Mouse (Mus musculus): ENCODE results near the gene Wdr37. TPM values are rescaled to one million over a fixed set of nuclear protein-coding genes. Genes with fewer than 3 reads are reported as not detected.

The Wdr37 gene
- total RNA-seq, 2 experiments from 2014 or later = 83.8 to 87.4 TPM

DNA sequence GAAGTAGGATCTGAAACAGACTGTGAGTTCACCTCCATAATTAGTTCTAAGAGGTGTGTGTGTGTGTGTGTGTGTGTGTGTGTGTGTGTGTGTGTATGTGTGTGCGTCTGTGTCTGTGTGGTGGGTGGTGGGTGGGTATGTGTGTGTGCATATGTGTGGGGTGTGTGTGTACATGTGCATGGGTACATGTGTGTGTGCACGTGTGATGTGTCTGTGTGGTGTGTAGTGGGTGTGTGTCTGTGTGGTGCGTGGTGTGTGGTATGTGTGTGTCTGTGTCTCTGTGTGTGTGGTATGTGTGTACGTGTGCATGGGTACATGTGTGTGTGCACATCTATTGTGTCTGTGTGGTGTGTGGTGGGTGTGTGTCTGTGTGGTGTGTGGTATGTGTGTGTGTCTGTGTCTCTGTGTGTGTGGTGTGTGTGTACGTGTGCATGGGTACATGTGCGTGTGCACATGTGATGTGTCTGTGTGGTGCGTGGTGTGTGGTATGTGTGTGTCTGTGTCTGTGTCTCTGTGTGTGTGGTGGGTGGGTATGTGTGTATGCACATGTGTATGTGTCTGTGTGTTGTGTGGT, 102.0 kb downstream of the Wdr37 start:
- no peak for DNase-seq (ENCODE audit: low spot score in 2 of 2)

DNA sequence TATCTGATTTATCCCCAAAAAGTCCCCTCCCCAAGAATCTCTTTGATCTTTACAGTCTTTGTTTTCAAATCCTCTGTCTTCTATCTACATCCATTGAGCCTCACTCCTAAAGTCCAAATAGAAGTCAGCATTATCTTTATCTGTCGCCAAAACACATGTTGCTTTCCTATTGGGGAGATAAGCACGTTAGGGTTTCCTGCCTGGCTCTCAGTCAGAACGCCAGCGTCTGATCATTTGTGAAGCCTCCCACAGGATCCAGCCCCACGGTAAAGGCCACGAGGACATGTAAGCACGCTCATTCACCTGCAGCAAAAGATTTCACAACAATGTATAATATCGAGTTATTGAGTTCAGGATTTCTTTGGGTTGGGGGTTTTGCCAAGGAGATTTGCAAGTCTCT, 110.8 kb downstream of the Wdr37 start:
- DNase-seq (ENCODE audit: low spot score in 2 of 2) = no peak

Small RNA genes lying within 50 kb of the gene (microRNA-seq; reads per million reads assigned to microRNA genes)
- gene Gm22750 = 0 reads per million in 2 experiments

Other genes with a start within 250 kb of the Wdr37 start
- gene Idi1, start 13.6 kb upstream of the Wdr37 start, total RNA-seq (2021) = 10 to 100 TPM; 54.8 to 61.4 TPM
- not detected for gene Gm9745, start 76.3 kb upstream of the Wdr37 start, total RNA-seq (2021)
- not detected for gene Idi2, start 81.0 kb upstream of the Wdr37 start, total RNA-seq (2021)
- 10 to 100 TPM; 31.4 to 37.5 TPM for gene Gtpbp4, start 124.2 kb upstream of the Wdr37 start, total RNA-seq (2021)
- gene Larp4b, start 222.0 kb upstream of the Wdr37 start, total RNA-seq (2021) = 10 to 100 TPM; 86.7 to 88.1 TPM